Mouse (Mus musculus) lung, adult 2 months (tissue): ENCODE results near the gene Csnk2a1. TPM values are rescaled to one million over a fixed set of nuclear protein-coding genes. Genes with fewer than 3 reads are reported as not detected.

Experiments used
- DNase-seq: peaks from one replicate; pipeline ENCODE4 v3.0.0; 2022
- H3K4me1 ChIP-seq: fragments of 200-500 bp; 2 replicates; pipeline ENCODE4 v1.6.1; 2011; ENCODE audit warnings: low read length; ENCODE audit not compliant: control insufficient read depth, insufficient read depth
- H3K4me3 ChIP-seq: fragments of 200-500 bp; replicated peaks from 2 replicates; pipeline ENCODE3; 2011; ENCODE audit warnings: low read depth, mild to moderate bottlenecking, control low read depth, low read length; ENCODE audit errors: extremely low read depth
- CTCF ChIP-seq: fragments of 200-500 bp; IDR thresholded peaks from 2 replicates; pipeline ENCODE4 v1.5.1; 2011; ENCODE audit warnings: mild to moderate bottlenecking, low read length, control low read depth; ENCODE audit not compliant: insufficient read depth
- POLR2A ChIP-seq: fragments of 200-500 bp; IDR thresholded peaks from 2 replicates; pipeline ENCODE4 v1.6.1; 2011; ENCODE audit warnings: low read depth, mild to moderate bottlenecking, control low read depth, low read length, borderline replicate concordance; ENCODE audit errors: extremely low read depth
- WGBS: fragments of 180-500 bp; shearing (Covaris S2); methylation state at CpG from one replicate; pipeline ENCODE4 v1.1.7; 2018; 5-methylcytosine and 5-hydroxymethylcytosine counted together
- polyA plus RNA-seq: library from polyadenylated mRNA; depleted of rRNA; stranded (reverse); fragments of >200 nt; gene quantifications from 2 replicates; pipeline ENCODE4 v1.2.3, GENCODE M21; 2012; rRNA removed

Gene Csnk2a1
- polyA plus RNA-seq, 1 experiment, result 27.3 TPM

GRCm38 (mm10) chr2:152313926-152314325 lies 87.3 kb downstream of the Csnk2a1 start:
- H3K4me1 ChIP-seq, result no peaks in the 10 kb centered on the region
- H3K4me3 ChIP-seq, result no peak overlapping the region
- DNase-seq, result no peak
- 88% methylated on average over 6 of the region's 6 CpGs for WGBS
- TF ChIP-seq CTCF (no peak), POLR2A (no peak)

DNA sequence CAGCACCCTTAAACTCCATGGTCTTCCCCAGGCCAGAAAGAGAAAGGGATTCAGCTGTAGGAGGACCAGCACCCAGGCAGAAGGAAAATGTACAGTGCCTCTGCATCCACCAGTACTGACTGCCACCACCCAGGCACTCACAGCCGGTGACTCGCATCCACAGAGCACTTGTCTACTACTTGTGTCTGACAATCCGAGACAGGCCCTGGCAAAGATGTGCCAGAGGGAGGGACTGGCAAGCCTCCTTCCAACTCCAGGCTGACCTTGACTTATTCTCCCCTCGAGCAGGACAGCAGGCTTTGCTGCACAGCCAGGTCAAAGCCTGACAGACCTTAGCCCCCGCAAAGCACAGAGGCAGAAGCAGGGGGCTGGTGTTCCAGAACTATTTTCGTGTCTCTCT lies 90.4 kb downstream of the Csnk2a1 start:
- Histone ChIP-seq H3K4me3 (no peak overlapping the region), H3K4me1 (no peaks in the 10 kb centered on the region)
- WGBS, result 67% methylated on average over 6 of the region's 6 CpGs
- TF ChIP-seq POLR2A, result no peak
- no peak for TF ChIP-seq CTCF
- no peak for DNase-seq

- TF ChIP-seq POLR2A (no peak), CTCF (no peak)
- H3K4me3 ChIP-seq, result no peak overlapping the region
- no peaks in the 10 kb centered on the region for H3K4me1 ChIP-seq
- no peak for DNase-seq
- 88% methylated on average over 5 of the region's 5 CpGs for WGBS
Observed at GRCm38 (mm10) chr2:152321558-152321957, 94.9 kb downstream of the Csnk2a1 start.

DNA sequence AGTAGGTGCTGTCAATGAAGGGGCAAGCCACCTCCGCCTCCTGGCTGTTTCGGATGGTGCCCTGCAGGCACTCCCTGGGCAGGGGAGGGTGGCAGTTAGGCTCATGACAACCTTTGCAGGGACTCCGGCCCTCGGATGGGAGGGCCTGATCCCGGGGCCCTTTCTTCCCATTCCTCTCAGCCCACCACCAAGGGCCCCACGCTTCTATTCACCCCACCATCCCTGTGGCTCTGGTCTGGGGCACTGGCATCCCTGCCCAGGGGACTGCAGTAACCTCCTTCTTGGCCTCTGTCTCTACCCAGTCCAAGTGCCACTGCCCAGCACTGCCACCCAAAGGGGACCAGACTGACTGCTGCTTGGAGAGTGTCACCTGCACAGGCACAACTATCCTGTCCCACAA lies 95.6 kb downstream of the Csnk2a1 start:
- no peak for DNase-seq
- no peak overlapping the region for H3K4me3 ChIP-seq
- TF ChIP-seq POLR2A (no peak), CTCF (no peak)
- WGBS, result 95% methylated on average over 6 of the region's 6 CpGs
- H3K4me1 ChIP-seq, result no peaks in the 10 kb centered on the region

- no peak for DNase-seq
- no peak for TF ChIP-seq POLR2A
- TF ChIP-seq CTCF, result no peak
- no peak overlapping the region for H3K4me3 ChIP-seq
- 95% methylated on average over 14 of the region's 14 CpGs for WGBS
- no peaks in the 10 kb centered on the region for H3K4me1 ChIP-seq
Observed at GRCm38 (mm10) chr2:152323971-152324370, 97.3 kb downstream of the Csnk2a1 start.

- Histone ChIP-seq H3K4me3 (no peak overlapping the region), H3K4me1 (no peaks in the 10 kb centered on the region)
- WGBS, result 79% methylated on average over 3 of the region's 3 CpGs
- no peak for DNase-seq
- TF ChIP-seq CTCF (no peak), POLR2A (no peak)
Observed at GRCm38 (mm10) chr2:152324842-152325241, 98.2 kb downstream of the Csnk2a1 start.

DNA sequence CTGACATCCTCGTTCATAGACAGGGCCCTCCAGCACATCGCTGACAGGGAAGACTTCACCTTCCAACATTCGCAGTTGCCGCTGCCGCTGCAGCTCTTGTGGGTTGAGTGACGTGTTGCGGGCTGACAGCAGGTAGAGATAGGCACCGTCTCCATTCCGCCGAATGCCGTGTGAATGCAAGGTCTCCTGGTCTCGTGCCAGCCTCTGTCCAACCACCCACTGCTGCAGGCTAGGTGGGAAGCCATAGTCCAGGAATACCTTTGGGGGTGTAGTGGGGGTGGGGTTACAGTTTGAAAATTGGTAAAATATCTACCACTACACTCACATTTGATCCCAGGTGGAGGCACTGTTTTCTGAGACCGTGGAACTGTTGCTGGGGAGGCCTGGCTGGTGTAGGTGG lies 99.5 kb downstream of the Csnk2a1 start:
- no peak for DNase-seq
- no peak overlapping the region for H3K4me3 ChIP-seq
- WGBS, result 93% methylated on average over 13 of the region's 13 CpGs
- no peak for TF ChIP-seq POLR2A
- TF ChIP-seq CTCF, result no peak
- H3K4me1 ChIP-seq, result no peaks in the 10 kb centered on the region

GRCm38 (mm10) chr2:152326654-152327053 lies 100.0 kb downstream of the Csnk2a1 start:
- TF ChIP-seq CTCF, result no peak
- no peak for TF ChIP-seq POLR2A
- Histone ChIP-seq H3K4me1 (0 out of 2 replicates have a peak, but pooled peaks cover 2% of the 10 kb centered on the region), H3K4me3 (no peak overlapping the region)
- WGBS, result 81% methylated on average over 8 of the region's 8 CpGs
- no peak for DNase-seq

GRCm38 (mm10) chr2:152327980-152328379 lies 101.3 kb downstream of the Csnk2a1 start:
- WGBS, result 50% methylated on average over 5 of the region's 5 CpGs
- DNase-seq, result no peak

DNA sequence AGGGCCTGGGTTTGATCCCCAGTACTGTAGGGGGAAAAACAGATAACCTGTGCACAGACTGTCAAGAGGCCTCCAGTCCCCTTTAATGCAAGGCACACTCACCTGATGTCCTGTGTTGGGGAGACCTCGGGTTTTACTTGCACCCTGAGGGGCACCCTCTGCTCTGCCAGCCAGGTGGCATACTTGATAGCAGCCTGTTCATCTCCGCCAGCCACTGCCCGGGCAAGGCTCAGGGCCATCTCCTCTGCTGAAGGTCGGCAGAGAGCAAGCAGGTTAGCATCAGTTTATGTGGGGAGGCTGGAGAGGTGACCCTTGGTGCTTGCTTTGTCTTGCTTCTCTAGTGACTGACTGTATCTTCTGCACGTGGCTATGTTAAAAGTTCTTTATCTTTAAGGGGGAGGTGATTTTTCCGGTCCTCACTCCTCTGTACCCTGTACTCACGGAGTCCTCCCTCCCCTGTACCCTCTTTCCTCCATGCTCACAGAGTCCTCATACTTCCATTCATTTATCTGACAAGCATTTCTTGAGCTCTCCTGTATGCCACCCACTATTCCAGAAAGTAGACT lies 104.3 kb downstream of the Csnk2a1 start:
- H3K4me3 ChIP-seq, result no peak overlapping the region
- WGBS, result 47% methylated on average over 7 of the region's 7 CpGs

More at GRCm38 (mm10) chr2:152327980-152328379, 101.3 kb downstream of the Csnk2a1 start:
- H3K4me1 ChIP-seq, result 0 out of 2 replicates have a peak, but pooled peaks cover 2% of the 10 kb centered on the region
- TF ChIP-seq POLR2A (no peak), CTCF (no peak)
- H3K4me3 ChIP-seq, result no peak overlapping the region

More for the DNA sequence above, 104.3 kb downstream of the Csnk2a1 start:
- H3K4me1 ChIP-seq, result 0 out of 2 replicates have a peak, but pooled peaks cover 2% of the 10 kb centered on the region
- no peak for TF ChIP-seq CTCF
- TF ChIP-seq POLR2A, result no peak
- no peak for DNase-seq

Other genes with a start within 250 kb of the Csnk2a1 start
- 41.1 and 42.1 TPM in 2 replicates for gene Fam110a, start 246.6 kb upstream of the Csnk2a1 start, polyA plus RNA-seq
- 34.5 and 40.5 TPM in 2 replicates for gene Slc52a3, start 230.3 kb upstream of the Csnk2a1 start, polyA plus RNA-seq
- gene Scrt2, start 145.3 kb upstream of the Csnk2a1 start, polyA plus RNA-seq, result not detected in 2 replicates
- gene Srxn1, start 121.3 kb upstream of the Csnk2a1 start, polyA plus RNA-seq, result 47.3 and 54.8 TPM in 2 replicates
- 2.4 and 5.5 TPM in 2 replicates for gene Tcf15, start 83.3 kb upstream of the Csnk2a1 start, polyA plus RNA-seq
- gene Tbc1d20, start 67.0 kb downstream of the Csnk2a1 start, polyA plus RNA-seq, result 54.3 and 73.4 TPM in 2 replicates
- gene Rbck1, start 105.8 kb downstream of the Csnk2a1 start, polyA plus RNA-seq, result 268 and 356 TPM in 2 replicates
- 6.1 and 6.9 TPM in 2 replicates for gene Trib3, start 117.2 kb downstream of the Csnk2a1 start, polyA plus RNA-seq
- 0.17 TPM in 1 of 2 replicates, not detected in the other for gene Nrsn2, start 149.8 kb downstream of the Csnk2a1 start, polyA plus RNA-seq
- gene Sox12, start 171.2 kb downstream of the Csnk2a1 start, polyA plus RNA-seq, result 5.6 and 5.8 TPM in 2 replicates
- gene Zcchc3, start 188.2 kb downstream of the Csnk2a1 start, polyA plus RNA-seq, result 5.1 and 5.8 TPM in 2 replicates
- 8.1 and 8.5 TPM in 2 replicates for gene 6820408C15Rik, start 188.7 kb downstream of the Csnk2a1 start, polyA plus RNA-seq
- gene Defb23, start 237.8 kb downstream of the Csnk2a1 start, polyA plus RNA-seq, result not detected in 2 replicates